Mouse (Mus musculus) megakaryocyte-erythroid progenitor cell, adult 5-6 weeks (primary cell): ENCODE data around the gene Spata32. TPM values are rescaled to one million over a fixed set of nuclear protein-coding genes. Genes with fewer than 3 reads are reported as not detected.
A peak's percentile ranks its signal among the peaks of the same experiment; 100 is the strongest.

ENCODE experiments used
- ATAC-seq: replicated peaks from 2 replicates; pipeline ENCODE4 v1.8.0; 2016; ENCODE audit warnings: mild to moderate bottlenecking, inconsistent platforms; ENCODE audit not compliant: severe bottlenecking, poor library complexity, low FRiP score, low TSS enrichment
- total RNA-seq, 2 experiments: library from RNA; stranded (forward) in 1 of 2; stranded (reverse) in 1 of 2; fragments of 200-1000, 215-1000 nt in 1 of 2; fragments of >200 nt in 1 of 2; fragmentation: Nextera tagmentation in 1 of 2; gene quantifications; 2 replicates each; pipeline ENCODE4 v1.2.3; 2014 to 2017

Gene Spata32
- total RNA-seq, 2 experiments from 2014 or later: not detected

DNA sequence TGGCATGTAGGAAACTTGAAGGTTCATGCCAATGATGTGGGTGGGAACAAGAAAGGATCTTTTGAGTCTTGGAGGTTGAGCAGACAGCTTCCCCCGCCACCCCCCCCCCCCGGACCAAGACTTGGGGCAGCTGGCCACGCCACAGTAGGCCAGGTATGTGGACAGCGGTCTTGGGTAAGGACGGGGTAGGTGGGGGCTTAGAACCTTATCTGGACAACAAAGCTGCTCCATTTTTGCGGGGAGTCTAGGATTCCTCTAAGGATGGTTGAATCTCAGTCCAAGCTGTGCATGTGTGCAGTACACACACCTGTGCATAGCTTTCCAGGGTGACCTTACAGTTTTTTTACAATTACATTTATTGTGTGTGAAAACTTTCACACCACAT is 277 bp upstream of the Spata32 start:
- no peak for ATAC-seq

GRCm38 (mm10) chr11:103215355-103215754 is 2.9 kb downstream of the Spata32 start:
- ATAC-seq: peak; percentile 53

DNA sequence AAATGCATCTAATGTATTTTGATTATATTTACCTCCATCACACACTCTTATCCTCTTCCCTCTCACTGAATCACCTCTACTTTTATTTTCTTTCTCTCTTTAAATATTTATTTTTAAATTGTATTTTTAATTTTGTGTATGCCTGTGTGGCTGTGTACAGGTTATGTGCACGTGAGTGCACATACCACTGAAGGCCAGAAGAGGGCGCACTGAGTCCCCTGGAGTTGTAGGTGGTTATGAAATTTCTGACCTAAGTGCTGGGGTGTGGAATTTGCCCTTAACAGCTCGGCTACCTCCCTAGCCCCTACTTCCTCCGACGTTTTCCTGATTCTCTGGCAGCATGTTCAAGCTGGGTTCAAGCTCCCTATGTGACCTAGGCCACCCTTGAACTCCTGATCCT is 4.5 kb downstream of the Spata32 start:
- ATAC-seq: no peak

- no peak for ATAC-seq
Measured at GRCm38 (mm10) chr11:103210291-103210690, 7.9 kb downstream of the Spata32 start.

- no peak for ATAC-seq
Measured at GRCm38 (mm10) chr11:103208458-103208857, 9.8 kb downstream of the Spata32 start, which contains the start of gene 1700023F06Rik. TSS of gene 1700023F06Rik (minus strand) at chr11:103208558.

DNA sequence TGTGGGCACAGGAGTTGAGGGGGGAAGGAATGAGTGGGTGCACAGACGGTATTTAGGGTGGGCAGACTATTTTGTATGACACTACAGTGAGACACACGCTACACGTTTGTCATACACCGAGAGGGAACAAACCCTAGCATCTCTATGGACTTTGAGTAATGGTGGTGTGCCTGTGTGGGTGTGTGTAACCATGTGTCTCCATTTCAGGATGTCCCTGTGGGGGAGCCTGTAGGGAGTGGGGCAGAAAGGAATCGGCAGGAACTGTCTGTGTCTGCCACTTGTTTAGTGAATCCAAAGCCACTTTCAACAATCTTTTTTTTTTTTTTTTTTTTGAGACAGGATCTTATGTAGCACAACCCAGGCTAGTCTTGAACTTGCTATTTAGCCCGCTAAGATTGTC is 12.0 kb downstream of the Spata32 start:
- ATAC-seq: no peak

GRCm38 (mm10) chr11:103202376-103202775 is 15.9 kb downstream of the Spata32 start:
- ATAC-seq: no peak

- peak; percentile 24; the same call in 1 of the 2 replicates for ATAC-seq
Measured at GRCm38 (mm10) chr11:103201664-103202063, 16.6 kb downstream of the Spata32 start.

- no peak for ATAC-seq
Measured at GRCm38 (mm10) chr11:103198911-103199803, 19.1 kb downstream of the Spata32 start.

DNA sequence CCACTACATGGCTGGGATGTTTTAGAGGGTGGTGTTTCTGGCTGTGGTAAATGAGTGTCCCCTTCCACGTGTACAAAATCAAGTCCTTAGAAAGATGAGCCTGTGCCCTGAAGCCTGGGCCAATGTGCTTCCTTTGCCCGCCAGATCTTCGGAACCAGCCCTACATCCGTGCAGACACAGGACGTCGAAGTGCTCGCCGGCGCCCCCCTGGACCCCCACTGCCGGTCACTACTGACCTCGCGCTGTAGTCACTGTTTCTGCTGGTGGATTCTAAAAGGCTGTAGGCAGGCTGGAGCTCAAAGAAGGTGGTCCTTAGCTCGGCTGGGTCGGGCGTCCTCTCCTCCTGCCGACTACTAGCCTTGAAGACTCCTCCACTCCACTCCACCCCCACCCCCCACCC is 19.9 kb downstream of the Spata32 start:
- ATAC-seq: no peak

- ATAC-seq: no peak
Measured at GRCm38 (mm10) chr11:103197340-103197739, 20.9 kb downstream of the Spata32 start.

DNA sequence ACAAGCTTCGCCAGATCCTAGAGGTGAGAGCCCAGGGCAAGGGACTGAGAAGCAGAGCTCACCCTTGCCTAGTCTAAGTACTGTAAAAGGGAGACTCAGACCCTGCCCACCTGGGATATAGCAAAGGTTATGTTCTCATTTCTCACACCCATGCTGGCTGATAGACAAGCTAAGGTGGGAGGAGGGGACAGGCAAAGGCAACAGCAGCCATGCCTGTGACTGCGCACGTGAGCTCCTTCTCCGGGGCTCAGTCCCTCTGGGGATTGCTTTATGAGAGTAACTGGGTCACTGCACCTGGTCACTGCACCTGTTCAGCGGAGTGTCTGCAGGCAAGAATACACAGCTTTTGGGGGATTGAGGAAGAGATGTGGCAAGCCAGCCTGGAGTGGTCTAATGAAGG is 22.6 kb downstream of the Spata32 start:
- ATAC-seq: no peak

- ATAC-seq: no peak
Measured at GRCm38 (mm10) chr11:103195236-103195635, 23.0 kb downstream of the Spata32 start.

GRCm38 (mm10) chr11:103193825-103194168 is 24.4 kb downstream of the Spata32 start:
- no peak for ATAC-seq

GRCm38 (mm10) chr11:103192956-103193824 is 25.0 kb downstream of the Spata32 start:
- no peak for ATAC-seq

DNA sequence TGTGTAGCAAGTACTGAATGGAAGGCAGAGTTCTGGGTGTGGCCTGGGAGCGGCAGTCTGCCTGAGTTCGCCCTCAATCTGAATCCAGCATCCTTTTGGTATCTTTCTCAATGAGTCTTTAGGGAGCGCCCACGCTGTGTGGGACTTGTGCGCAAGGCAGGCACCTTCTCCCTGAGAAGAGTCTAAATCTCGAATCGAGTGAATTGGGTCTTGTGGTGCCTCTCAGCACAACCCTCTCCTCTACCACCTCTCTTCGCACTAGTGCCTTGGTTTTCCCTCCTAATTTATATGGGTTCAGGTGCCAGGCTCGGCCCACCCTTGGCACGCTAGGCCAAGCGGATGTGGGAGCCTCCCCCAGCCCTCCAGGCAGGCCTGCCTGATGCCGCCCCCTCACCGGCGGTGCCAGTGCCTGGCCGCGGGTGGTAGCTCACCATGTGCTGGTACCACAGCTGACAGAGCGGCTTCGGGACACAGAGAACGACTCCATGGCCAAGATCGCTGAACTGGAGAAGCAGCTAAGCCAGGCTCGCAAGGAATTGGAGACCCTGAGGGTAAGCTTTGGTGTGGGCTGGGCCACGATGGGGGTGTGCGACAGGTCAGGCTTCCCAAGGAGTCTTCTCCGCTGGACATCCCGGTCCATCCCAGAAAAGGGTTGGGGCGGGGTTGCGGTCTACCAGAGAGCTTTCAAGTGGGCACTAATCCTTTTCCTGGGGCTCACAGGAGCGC is 25.8 kb downstream of the Spata32 start:
- ATAC-seq: no peak

GRCm38 (mm10) chr11:103184891-103185290 is 33.3 kb downstream of the Spata32 start:
- ATAC-seq: 0 out of 2 replicates have a peak, but pooled peaks have one; percentile 40

DNA sequence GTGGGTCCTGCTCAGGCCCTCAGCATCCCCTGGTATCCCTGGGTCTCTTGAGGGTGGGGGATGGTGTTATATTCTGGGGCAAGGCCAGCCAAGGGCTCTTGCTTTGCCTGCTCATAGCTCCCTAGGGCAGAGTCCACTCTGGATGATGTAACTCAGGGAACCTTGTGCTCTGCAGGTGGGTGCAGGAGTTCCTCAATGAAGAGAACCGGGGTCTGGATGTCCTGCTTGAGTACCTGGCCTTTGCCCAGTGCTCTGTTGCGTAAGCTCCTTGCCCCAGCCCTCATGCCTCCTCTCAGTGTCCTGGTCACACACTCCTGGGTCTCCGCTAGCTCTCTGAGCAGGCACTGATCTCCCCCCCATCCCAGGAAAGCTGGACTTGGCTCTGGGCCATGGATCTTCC is 36.3 kb downstream of the Spata32 start:
- no peak for ATAC-seq

GRCm38 (mm10) chr11:103181349-103181748 is 36.9 kb downstream of the Spata32 start:
- ATAC-seq: no peak

- no peak for ATAC-seq
Measured at GRCm38 (mm10) chr11:103180426-103180825, 37.8 kb downstream of the Spata32 start.
